Mouse (Mus musculus) embryonic facial prominence, embryonic 14.5 days (tissue): ENCODE results near the gene Tctn3. TPM values are rescaled to one million over a fixed set of nuclear protein-coding genes. Genes with fewer than 3 reads are reported as not detected.

Experiments
- ATAC-seq: fragments of 200-750 bp; cut with Nextera tagmentation; 2 replicates; pipeline ENCODE4 v1.8.0; 2017; ENCODE audit warnings: low read depth, moderate number of reproducible peaks, moderate TSS enrichment
- DNase-seq: peaks from one replicate; pipeline ENCODE4 v3.0.0-alpha.2; 2015; ENCODE audit warnings: low spot score
- H3K27ac ChIP-seq: fragments of 300-500 bp; sonication (generic); replicated peaks from 2 replicates; pipeline ENCODE4 v1.5.1; 2014; ENCODE audit warnings: low read depth, mild to moderate bottlenecking, low read length, moderate library complexity
- H3K27me3 ChIP-seq: fragments of 300-500 bp; sonication (generic); replicated peaks from 2 replicates; pipeline ENCODE4 v1.6.1; 2014; ENCODE audit warnings: low read length; ENCODE audit not compliant: control insufficient read depth, insufficient read depth
- H3K36me3 ChIP-seq: fragments of 300-500 bp; sonication (generic); 2 replicates; pipeline ENCODE4 v1.6.1; 2014; ENCODE audit warnings: low read length, mixed read lengths; ENCODE audit not compliant: control insufficient read depth, insufficient read depth
- H3K4me1 ChIP-seq: fragments of 300-500 bp; sonication (generic); 2 replicates; pipeline ENCODE4 v1.6.1; 2014; ENCODE audit warnings: antibody characterized with exemption, low read length; ENCODE audit not compliant: control insufficient read depth, insufficient read depth
- H3K4me2 ChIP-seq: fragments of 300-500 bp; sonication (generic); 2 replicates; pipeline ENCODE4 v1.6.1; 2014; ENCODE audit warnings: low read depth, mild to moderate bottlenecking, low read length, moderate library complexity, mixed read lengths
- H3K4me3 ChIP-seq: fragments of 300-500 bp; sonication (generic); 2 replicates; pipeline ENCODE4 v1.5.1; 2014; ENCODE audit warnings: low read depth, mild to moderate bottlenecking, low read length
- H3K9ac ChIP-seq: fragments of 300-500 bp; sonication (generic); 2 replicates; pipeline ENCODE4 v1.6.1; 2014; ENCODE audit warnings: low read depth, mild to moderate bottlenecking, low read length, moderate library complexity, mixed read lengths
- H3K9me3 ChIP-seq: fragments of 300-500 bp; sonication (generic); 2 replicates; pipeline ENCODE4 v1.6.1; 2016; ENCODE audit warnings: low read length; ENCODE audit not compliant: control insufficient read depth
- WGBS: fragments of 180-500 bp; shearing (Covaris S2); extraction: QIAGEN DNeasy Blood & Tissue Kit; methylation state at CpG from one replicate; pipeline ENCODE4 v1.1.7; 2014; 5-methylcytosine and 5-hydroxymethylcytosine counted together
- polyA plus RNA-seq: library from polyadenylated mRNA; unstranded; fragments of >200 nt; fragmentation: Nextera tagmentation; extraction: Ambion mirVana; gene quantifications from 2 replicates; pipeline ENCODE4 v1.2.1, GENCODE M21; 2014

The Tctn3 gene
- 10.5 and 11.6 TPM in 2 replicates for polyA plus RNA-seq

DNA sequence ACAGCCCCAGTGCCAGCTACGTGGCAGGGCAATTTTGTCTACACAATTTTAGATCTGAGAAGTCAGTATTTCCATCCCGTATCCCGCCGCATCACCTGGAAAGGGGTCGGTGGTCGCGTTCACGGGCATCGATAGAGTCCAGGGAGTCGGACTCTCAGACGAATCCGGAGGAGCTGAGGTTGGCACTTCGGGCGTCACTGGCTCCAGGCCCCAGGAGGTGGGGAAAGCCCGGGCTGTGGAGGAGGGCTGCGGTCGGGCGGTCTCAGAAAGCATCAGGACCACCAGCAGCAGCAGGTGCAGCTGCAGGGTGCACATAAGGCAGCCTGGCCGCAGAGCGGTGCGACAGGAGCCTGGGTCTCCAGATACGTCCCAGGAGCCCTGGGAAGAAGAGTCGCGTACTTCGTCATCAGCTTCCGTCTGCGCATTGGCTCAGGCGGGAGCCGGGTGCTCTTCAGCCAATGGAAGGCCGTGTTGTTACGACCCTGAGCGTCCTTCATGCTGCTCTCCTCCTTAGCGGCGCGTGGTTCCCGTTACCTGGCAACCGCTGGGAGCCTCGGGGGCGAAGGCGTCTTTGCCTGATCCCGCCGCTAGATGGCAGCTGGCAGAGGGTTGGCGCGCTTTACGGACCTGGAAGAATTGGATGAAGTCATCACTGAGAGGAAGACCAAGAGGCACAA is at the start of gene Tctn3, which contains the start of gene Entpd1:
Tctn3 (minus strand) TSS at position 404 of the 677 bp plus-strand sequence.
Entpd1 (plus strand) TSS at position 537 of the 677 bp plus-strand sequence.
- ATAC-seq (peak; percentile 100), DNase-seq (peak; percentile 99)
- under 1% methylated on average over 41 of the region's 45 CpGs for WGBS
- peak within 1 kb of the TSS; percentile 78 for H3K4me3 ChIP-seq
- H3K9ac ChIP-seq = peak within 1 kb of the TSS; percentile 75
- H3K27ac ChIP-seq = no peak within 1 kb of the TSS
- H3K4me2 ChIP-seq = peak within 1 kb of the TSS; percentile 82
- H3K9me3 ChIP-seq = no peaks in the 10 kb centered on the region
- peaks cover 4% of the 10 kb centered on the region; the same call in 1 of the 2 replicates for H3K4me1 ChIP-seq
- H3K36me3 ChIP-seq = peaks cover 28% of the 10 kb centered on the region
- H3K27me3 ChIP-seq = no peaks in the 10 kb centered on the region

DNA sequence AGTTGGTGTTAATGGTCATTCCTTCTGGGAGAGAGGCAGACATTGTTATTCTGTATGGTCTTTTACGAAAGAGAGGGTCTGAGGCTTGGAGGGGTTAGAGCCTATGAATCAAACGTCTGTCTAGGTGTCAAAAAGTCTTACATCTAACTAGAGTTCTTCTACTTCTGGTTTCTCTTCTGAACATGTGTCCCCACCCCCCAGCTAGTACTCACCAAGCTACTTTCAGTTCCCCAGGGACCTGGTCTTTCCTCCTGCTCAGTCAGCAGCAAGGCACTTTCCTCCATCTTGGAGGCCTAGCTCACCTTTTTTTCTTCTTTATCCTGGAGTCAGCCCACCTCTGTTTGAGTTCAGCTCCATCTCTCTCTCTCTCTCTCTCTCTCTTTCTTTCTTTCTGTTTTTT is 49.1 kb upstream of the Tctn3 start:
- 72% methylated on average over 2 of the region's 2 CpGs for WGBS
- peak overlapping the region; percentile 32 for H3K4me3 ChIP-seq
- DNase-seq = no peak

DNA sequence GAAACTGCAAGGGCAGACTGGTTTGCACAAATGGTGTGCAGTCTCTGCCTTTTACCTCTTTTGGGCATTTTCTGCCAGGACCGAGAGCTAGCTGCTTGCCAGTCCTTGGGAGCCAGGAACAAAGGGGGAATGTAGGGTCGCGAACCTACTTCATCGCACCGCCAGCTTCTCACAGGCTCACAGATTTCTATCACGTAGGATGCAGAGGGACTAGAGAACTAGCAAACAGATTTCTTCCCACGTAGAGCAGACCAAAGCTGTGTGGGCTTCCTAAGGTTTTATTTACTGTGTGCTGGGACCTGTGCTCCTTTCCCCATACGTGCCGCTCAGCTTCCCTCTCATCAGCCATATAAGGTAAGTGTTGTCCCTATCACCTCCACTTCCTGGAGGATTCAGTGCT is 48.5 kb upstream of the Tctn3 start:
- H3K4me2 ChIP-seq = peak overlapping the region; percentile 55
- peak overlapping the region; percentile 57 for H3K9ac ChIP-seq
- no peak for DNase-seq
- no peak for ATAC-seq
- WGBS = 23% methylated on average over 9 of the region's 9 CpGs
- peak overlapping the region; percentile 32 for H3K4me3 ChIP-seq
- H3K27me3 ChIP-seq = no peaks in the 10 kb centered on the region
- peaks cover 19% of the 10 kb centered on the region for H3K4me1 ChIP-seq
- H3K9me3 ChIP-seq = no peaks in the 10 kb centered on the region
- H3K36me3 ChIP-seq = no peaks in the 10 kb centered on the region
- peak overlapping the region; percentile 35 for H3K27ac ChIP-seq

More for the DNA sequence above, 49.1 kb upstream of the Tctn3 start:
- peak overlapping the region; percentile 55 for H3K4me2 ChIP-seq
- H3K9ac ChIP-seq = no peak overlapping the region; the same call in 1 of the 2 replicates
- ATAC-seq = no peak
- peaks cover 19% of the 10 kb centered on the region for H3K4me1 ChIP-seq
- H3K9me3 ChIP-seq = no peaks in the 10 kb centered on the region
- no peak overlapping the region for H3K27ac ChIP-seq
- no peaks in the 10 kb centered on the region for H3K27me3 ChIP-seq
- H3K36me3 ChIP-seq = no peaks in the 10 kb centered on the region

DNA sequence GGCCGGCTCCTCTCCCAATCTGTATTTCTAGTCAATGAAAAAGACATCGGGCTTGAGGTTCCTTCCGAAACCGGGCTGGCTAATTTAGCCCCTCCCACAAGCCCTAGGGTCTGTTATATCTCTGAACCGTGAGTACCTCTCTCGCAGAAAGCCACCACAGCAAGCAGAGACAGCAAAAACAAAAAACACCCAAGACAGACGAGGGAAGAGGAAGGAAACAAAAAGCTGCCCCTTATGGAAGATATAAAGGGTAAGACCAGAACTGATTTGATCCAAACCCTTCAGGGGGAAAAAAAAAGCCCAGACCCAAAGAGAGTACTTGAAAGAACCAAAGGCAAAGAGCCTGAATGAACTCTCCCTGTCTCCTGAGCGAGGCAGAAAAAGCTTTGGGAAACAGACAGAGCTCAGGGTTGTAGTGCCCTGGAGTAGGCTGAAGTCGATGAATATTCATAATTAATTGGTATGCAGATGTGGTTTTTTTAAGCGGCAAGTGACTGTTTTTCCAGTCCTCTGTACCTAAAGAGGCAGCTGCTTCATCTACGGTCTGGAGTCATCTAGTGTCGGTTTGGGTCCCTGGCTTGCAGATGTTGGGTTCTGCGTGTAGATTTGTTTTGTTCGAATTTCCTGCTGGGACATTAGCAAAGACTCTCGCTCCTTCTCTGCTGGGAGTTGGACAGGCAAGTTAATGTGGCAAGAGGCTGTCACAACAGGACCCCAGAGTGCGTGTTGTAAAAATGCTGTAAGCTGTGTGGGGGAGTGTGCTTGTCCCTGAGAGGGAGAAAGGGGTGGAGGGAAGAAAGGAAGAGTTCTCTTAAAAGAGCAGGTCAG is 47.8 kb upstream of the Tctn3 start:
- H3K27ac ChIP-seq = peak overlapping the region; percentile 35
- peak overlapping the region; percentile 55 for H3K4me2 ChIP-seq
- no peaks in the 10 kb centered on the region for H3K9me3 ChIP-seq
- DNase-seq = peak; percentile 43
- H3K4me3 ChIP-seq = peak overlapping the region; percentile 32
- ATAC-seq = peak; percentile 41; the same call in 1 of the 2 replicates
- peaks cover 19% of the 10 kb centered on the region for H3K4me1 ChIP-seq
- H3K27me3 ChIP-seq = no peaks in the 10 kb centered on the region
- peak overlapping the region; percentile 57 for H3K9ac ChIP-seq
- 2% methylated on average over 16 of the region's 16 CpGs for WGBS
- H3K36me3 ChIP-seq = no peaks in the 10 kb centered on the region

DNA sequence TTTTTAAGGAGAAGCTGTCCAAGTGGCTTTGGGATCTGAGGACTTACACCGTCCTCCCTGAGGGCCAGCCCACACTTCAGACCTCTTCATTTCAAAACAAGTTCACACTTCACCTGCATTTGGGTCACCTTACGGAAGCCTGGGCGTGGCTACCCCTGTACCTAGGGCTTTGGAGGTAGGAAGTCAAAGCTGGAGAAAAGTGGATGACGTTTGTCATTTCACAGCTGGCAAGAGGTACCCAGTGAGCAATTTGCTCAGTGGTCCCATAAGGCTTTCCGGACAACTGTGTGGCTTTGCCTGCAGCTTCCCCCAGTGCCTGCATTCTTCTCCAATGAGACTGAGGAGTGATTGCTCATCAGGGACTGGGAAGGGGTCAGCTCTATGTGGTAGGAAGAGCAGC is 46.9 kb upstream of the Tctn3 start:
- H3K27ac ChIP-seq = no peak overlapping the region
- no peak overlapping the region; the same call in 1 of the 2 replicates for H3K4me3 ChIP-seq
- no peak overlapping the region for H3K9ac ChIP-seq
- no peaks in the 10 kb centered on the region for H3K9me3 ChIP-seq
- H3K4me1 ChIP-seq = peaks cover 19% of the 10 kb centered on the region
- H3K36me3 ChIP-seq = no peaks in the 10 kb centered on the region
- H3K4me2 ChIP-seq = peak overlapping the region; percentile 55; the same call in 1 of the 2 replicates
- DNase-seq (no peak), ATAC-seq (no peak)
- 41% methylated on average over 5 of the region's 5 CpGs for WGBS
- H3K27me3 ChIP-seq = no peaks in the 10 kb centered on the region

DNA sequence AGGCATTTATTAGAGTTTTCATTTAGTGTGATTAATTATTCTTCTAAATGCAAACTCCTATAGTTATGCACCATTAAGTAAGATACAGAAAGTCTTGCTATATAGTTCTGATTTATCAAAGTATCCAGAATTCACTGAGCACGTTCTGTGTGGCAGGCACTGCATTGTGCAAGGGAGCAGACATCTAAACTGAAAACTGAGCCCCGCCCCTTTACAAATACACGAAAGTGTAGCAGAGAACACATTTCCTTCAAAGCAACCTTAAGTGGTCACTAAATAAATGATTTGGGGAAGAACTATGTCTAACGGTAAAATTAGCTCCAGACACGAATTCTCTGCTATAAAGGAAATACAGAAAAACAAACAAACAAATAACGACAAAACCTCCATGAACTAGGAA is 46.2 kb upstream of the Tctn3 start:
- Histone ChIP-seq H3K36me3 (no peaks in the 10 kb centered on the region), H3K9me3 (no peaks in the 10 kb centered on the region), H3K27me3 (no peaks in the 10 kb centered on the region), H3K4me3 (no peak overlapping the region), H3K4me1 (peaks cover 19% of the 10 kb centered on the region), H3K4me2 (no peak overlapping the region), H3K27ac (no peak overlapping the region), H3K9ac (no peak overlapping the region)
- 55% methylated on average over 6 of the region's 6 CpGs for WGBS
- ATAC-seq (no peak), DNase-seq (no peak)

DNA sequence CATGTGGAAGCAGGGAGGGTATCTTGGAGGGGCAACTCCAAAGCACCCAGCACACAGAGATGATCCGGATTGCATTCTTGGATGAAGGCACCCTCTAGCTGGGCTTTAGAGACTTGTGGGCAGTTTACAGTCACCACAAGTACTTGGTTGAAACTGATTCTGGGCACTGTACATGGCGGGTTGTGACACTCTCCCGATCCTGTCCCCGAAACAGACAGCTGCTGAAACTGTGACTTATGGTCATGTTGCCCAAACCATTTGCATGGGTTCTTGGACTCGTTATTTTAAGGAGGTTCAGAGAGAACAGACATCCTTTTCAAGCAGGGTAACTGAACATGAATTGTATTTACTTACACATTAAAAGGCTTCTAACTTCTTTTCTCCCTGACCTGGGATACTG is 44.2 kb upstream of the Tctn3 start:
- DNase-seq = no peak
- H3K4me1 ChIP-seq = peaks cover 10% of the 10 kb centered on the region; the same call in 1 of the 2 replicates
- no peak overlapping the region for H3K27ac ChIP-seq
- no peaks in the 10 kb centered on the region for H3K9me3 ChIP-seq
- no peak for ATAC-seq
- no peaks in the 10 kb centered on the region for H3K36me3 ChIP-seq
- H3K4me3 ChIP-seq = no peak overlapping the region
- no peak overlapping the region for H3K9ac ChIP-seq
- H3K27me3 ChIP-seq = no peaks in the 10 kb centered on the region
- 86% methylated on average over 5 of the region's 5 CpGs for WGBS
- no peak overlapping the region for H3K4me2 ChIP-seq

DNA sequence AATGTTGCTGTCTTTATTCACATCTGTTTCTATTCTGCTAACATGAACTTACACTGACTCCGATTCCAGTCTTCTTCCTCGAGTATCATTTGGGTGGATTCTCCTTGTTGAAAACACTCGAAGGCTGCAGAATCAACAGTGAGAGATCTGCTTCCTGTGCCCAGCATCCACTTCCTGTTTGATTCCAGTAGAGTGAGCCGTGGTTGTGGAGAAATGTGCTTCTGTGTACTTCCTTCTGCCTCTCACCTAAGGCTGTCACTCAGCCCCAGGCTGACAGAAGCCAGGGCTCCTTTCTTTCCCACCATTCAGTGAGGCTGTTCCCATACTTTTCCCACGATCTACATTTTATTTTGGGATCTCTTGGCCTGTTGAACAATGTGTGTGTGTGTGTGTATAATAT is 38.1 kb upstream of the Tctn3 start:
- H3K4me2 ChIP-seq = no peak overlapping the region
- no peaks in the 10 kb centered on the region for H3K9me3 ChIP-seq
- peaks cover 24% of the 10 kb centered on the region for H3K4me1 ChIP-seq
- H3K27me3 ChIP-seq = no peaks in the 10 kb centered on the region
- 43% methylated on average over 5 of the region's 5 CpGs for WGBS
- H3K36me3 ChIP-seq = no peaks in the 10 kb centered on the region
- peak; percentile 11 for DNase-seq
- peak overlapping the region; percentile 33; the same call in 1 of the 2 replicates for H3K27ac ChIP-seq
- H3K4me3 ChIP-seq = no peak overlapping the region
- H3K9ac ChIP-seq = no peak overlapping the region
- ATAC-seq = no peak
